Mouse (Mus musculus): ENCODE data around the gene Epb41l4b. TPM values are rescaled to one million over a fixed set of nuclear protein-coding genes. Genes with fewer than 3 reads are reported as not detected.

The Epb41l4b gene
- polyA plus RNA-seq, 1 experiment from 2014 or later = 2.9 TPM

- H3K4me3 ChIP-seq (ENCODE audit: low read depth, low read length) = no peak overlapping the region
- H3K4me1 ChIP-seq (ENCODE audit: control insufficient read depth, insufficient read depth, low read length) = no peaks in the 10 kb centered on the region
- H3K27me3 ChIP-seq (ENCODE audit: control insufficient read depth, insufficient read depth, low read length) = no peaks in the 10 kb centered on the region
- H3K9me3 ChIP-seq (ENCODE audit: control insufficient read depth, low read length) = no peaks in the 10 kb centered on the region
- H3K4me2 ChIP-seq (ENCODE audit: low read depth, severe bottlenecking) = no peak overlapping the region
- ATAC-seq (ENCODE audit: insufficient number of reproducible peaks, low FRiP score, low TSS enrichment, low read depth) (no peak), DNase-seq (ENCODE audit: low spot score) (no peak)
- H3K36me3 ChIP-seq (ENCODE audit: control insufficient read depth, insufficient read depth, low read length) = no peaks in the 10 kb centered on the region
- WGBS = 46% methylated on average over 10 of the region's 10 CpGs
- no peak overlapping the region for H3K9ac ChIP-seq (ENCODE audit: low read length)
- H3K27ac ChIP-seq (replicated peaks; ENCODE audit: low read depth, low read length) = no peak overlapping the region
Observed at GRCm38 (mm10) chr4:57162789-57163722, 19.8 kb upstream of the Epb41l4b start.

DNA sequence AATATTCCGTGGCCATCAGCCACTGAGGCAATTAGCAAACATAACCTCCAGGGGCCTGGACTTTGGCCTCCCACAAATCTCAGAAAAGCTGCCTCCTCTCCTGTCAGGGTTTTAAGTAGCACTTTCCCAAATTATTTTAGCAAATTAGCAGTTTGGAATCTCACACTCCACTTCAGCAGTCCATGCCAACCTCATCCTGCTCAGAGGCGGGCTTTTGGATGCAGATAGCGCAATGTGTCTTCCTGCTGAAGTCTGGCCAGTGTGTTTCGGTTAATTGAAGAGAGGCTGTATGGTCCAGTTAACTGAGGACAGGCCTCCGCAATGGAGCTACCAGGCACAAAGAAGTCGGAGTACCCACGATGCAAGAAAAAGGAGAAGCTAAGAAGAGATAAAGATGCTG, 17.3 kb upstream of the Epb41l4b start:
- Histone ChIP-seq H3K27ac (replicated peaks; ENCODE audit: low read depth, low read length) (no peak overlapping the region), H3K27me3 (ENCODE audit: control insufficient read depth, insufficient read depth, low read length) (no peaks in the 10 kb centered on the region), H3K4me1 (ENCODE audit: control insufficient read depth, insufficient read depth, low read length) (no peaks in the 10 kb centered on the region), H3K9me3 (ENCODE audit: control insufficient read depth, low read length) (no peaks in the 10 kb centered on the region), H3K4me2 (ENCODE audit: low read depth, severe bottlenecking) (no peak overlapping the region), H3K36me3 (ENCODE audit: control insufficient read depth, insufficient read depth, low read length) (no peaks in the 10 kb centered on the region), H3K4me3 (ENCODE audit: low read depth, low read length) (no peak overlapping the region), H3K9ac (ENCODE audit: low read length) (no peak overlapping the region)
- no peak for DNase-seq (ENCODE audit: low spot score)
- 80% methylated on average over 7 of the region's 7 CpGs for WGBS
- ATAC-seq (ENCODE audit: insufficient number of reproducible peaks, low FRiP score, low TSS enrichment, low read depth) = no peak

DNA sequence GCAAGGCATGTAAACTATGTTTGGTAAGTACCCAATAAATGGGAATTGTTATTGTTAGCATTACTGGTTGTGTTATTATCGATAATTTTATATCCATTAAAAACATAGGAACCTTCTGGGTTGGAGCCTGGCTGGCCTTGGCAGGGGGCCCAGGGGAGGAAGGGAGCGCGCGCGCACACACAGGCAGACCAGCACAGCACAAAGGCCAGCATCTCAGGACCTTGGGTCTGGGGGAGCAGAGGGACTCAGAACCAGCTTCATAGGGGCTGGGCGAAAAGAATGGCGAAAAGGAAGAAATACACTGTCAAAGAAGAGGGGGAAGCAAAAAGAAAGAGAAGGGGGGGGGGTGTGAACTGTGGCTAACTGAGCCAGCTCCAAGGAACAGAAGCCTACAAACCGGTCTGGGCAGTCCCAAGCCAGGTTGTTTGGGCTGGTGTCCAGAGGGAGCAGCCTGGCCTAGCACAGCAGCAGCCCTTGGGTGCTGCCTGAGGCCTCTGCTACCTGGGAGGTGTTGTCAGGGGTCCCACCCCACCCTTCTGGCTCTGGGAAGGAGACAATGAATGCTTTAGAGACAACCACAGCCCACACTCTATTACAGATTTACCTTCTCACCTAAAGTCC, 13.4 kb upstream of the Epb41l4b start:
- WGBS = 83% methylated on average over 8 of the region's 8 CpGs
- Histone ChIP-seq H3K4me1 (ENCODE audit: control insufficient read depth, insufficient read depth, low read length) (peaks cover 19% of the 10 kb centered on the region), H3K4me2 (ENCODE audit: low read depth, severe bottlenecking) (no peak overlapping the region), H3K4me3 (ENCODE audit: low read depth, low read length) (no peak overlapping the region), H3K9me3 (ENCODE audit: control insufficient read depth, low read length) (no peaks in the 10 kb centered on the region), H3K9ac (ENCODE audit: low read length) (no peak overlapping the region), H3K36me3 (ENCODE audit: control insufficient read depth, insufficient read depth, low read length) (no peaks in the 10 kb centered on the region), H3K27ac (replicated peaks; ENCODE audit: low read depth, low read length) (no peak overlapping the region), H3K27me3 (ENCODE audit: control insufficient read depth, insufficient read depth, low read length) (no peaks in the 10 kb centered on the region)
- ATAC-seq (ENCODE audit: insufficient number of reproducible peaks, low FRiP score, low TSS enrichment, low read depth) = no peak
- no peak for DNase-seq (ENCODE audit: low spot score)

GRCm38 (mm10) chr4:57153838-57154237, 10.6 kb upstream of the Epb41l4b start:
- no peak overlapping the region for H3K27ac ChIP-seq (replicated peaks; ENCODE audit: low read depth, low read length)
- DNase-seq (ENCODE audit: low spot score) = peak; percentile 35
- H3K4me3 ChIP-seq (ENCODE audit: low read depth, low read length) = no peak overlapping the region
- peak overlapping the region; percentile 10; the same call in 1 of the 2 replicates for H3K4me2 ChIP-seq (ENCODE audit: low read depth, severe bottlenecking)
- WGBS = 36% methylated on average over 8 of the region's 8 CpGs
- H3K9me3 ChIP-seq (ENCODE audit: control insufficient read depth, low read length) = no peaks in the 10 kb centered on the region
- H3K36me3 ChIP-seq (ENCODE audit: control insufficient read depth, insufficient read depth, low read length) = no peaks in the 10 kb centered on the region
- peak overlapping the region; percentile 22; the same call in 1 of the 2 replicates for H3K9ac ChIP-seq (ENCODE audit: low read length)
- peaks cover 19% of the 10 kb centered on the region for H3K4me1 ChIP-seq (ENCODE audit: control insufficient read depth, insufficient read depth, low read length)
- H3K27me3 ChIP-seq (ENCODE audit: control insufficient read depth, insufficient read depth, low read length) = no peaks in the 10 kb centered on the region
- no peak for ATAC-seq (ENCODE audit: insufficient number of reproducible peaks, low FRiP score, low TSS enrichment, low read depth)

DNA sequence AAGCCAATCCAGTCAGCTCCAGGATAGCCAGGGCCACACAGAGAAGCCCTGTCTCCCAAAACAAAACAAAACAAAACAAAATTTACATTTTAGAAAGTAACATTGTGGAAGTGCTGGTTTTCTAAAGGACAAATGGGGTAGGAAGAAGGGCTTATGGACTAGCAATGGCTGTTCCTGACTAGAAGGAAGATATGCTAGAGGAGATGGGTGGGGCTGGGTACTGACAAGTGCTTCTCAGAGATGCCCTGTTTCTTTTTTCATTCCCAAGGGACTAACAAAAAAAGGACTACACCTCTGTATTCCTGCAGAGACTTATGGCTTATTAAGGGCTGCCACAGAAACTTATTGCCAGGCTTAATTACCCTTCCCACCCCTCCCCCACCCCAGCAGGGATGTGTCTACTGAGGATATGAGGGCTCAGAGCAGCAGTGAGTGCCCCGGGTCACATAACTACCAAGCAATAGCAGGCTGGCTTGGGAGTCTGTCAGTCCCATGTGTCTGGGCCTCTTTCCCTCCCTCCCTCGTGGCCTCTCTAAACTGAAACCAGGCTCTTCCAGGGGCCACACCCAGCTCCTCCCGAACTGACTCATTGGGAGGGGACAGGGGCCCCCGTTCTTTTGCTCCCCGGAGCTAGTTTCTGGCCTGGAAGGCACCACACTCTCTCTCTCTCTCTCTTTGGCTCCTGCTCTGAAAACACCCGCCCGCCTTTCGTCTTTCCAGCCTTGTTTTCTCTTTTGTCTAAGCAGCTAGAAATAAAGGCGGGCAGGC, 10.0 kb upstream of the Epb41l4b start:
- Histone ChIP-seq H3K4me2 (ENCODE audit: low read depth, severe bottlenecking) (peak overlapping the region; percentile 20; the same call in 1 of the 2 replicates), H3K27ac (replicated peaks; ENCODE audit: low read depth, low read length) (0 out of 2 replicates have a peak overlapping the region, but pooled peaks have one; percentile 36), H3K27me3 (ENCODE audit: control insufficient read depth, insufficient read depth, low read length) (no peaks in the 10 kb centered on the region), H3K9ac (ENCODE audit: low read length) (peak overlapping the region; percentile 40; the same call in 1 of the 2 replicates), H3K4me1 (ENCODE audit: control insufficient read depth, insufficient read depth, low read length) (peaks cover 19% of the 10 kb centered on the region), H3K4me3 (ENCODE audit: low read depth, low read length) (no peak overlapping the region), H3K36me3 (ENCODE audit: control insufficient read depth, insufficient read depth, low read length) (no peaks in the 10 kb centered on the region), H3K9me3 (ENCODE audit: control insufficient read depth, low read length) (no peaks in the 10 kb centered on the region)
- WGBS = 8% methylated on average over 9 of the region's 9 CpGs
- DNase-seq (ENCODE audit: low spot score) = peak; percentile 58
- ATAC-seq (ENCODE audit: insufficient number of reproducible peaks, low FRiP score, low TSS enrichment, low read depth) = no peak

- no peak for DNase-seq (ENCODE audit: low spot score)
- H3K4me1 ChIP-seq (ENCODE audit: control insufficient read depth, insufficient read depth, low read length) = peaks cover 8% of the 10 kb centered on the region
- H3K27ac ChIP-seq (replicated peaks; ENCODE audit: low read depth, low read length) = no peak overlapping the region
- no peaks in the 10 kb centered on the region for H3K36me3 ChIP-seq (ENCODE audit: control insufficient read depth, insufficient read depth, low read length)
- no peaks in the 10 kb centered on the region for H3K27me3 ChIP-seq (ENCODE audit: control insufficient read depth, insufficient read depth, low read length)
- H3K9ac ChIP-seq (ENCODE audit: low read length) = no peak overlapping the region
- no peak overlapping the region for H3K4me2 ChIP-seq (ENCODE audit: low read depth, severe bottlenecking)
- H3K4me3 ChIP-seq (ENCODE audit: low read depth, low read length) = no peak overlapping the region
- no peaks in the 10 kb centered on the region for H3K9me3 ChIP-seq (ENCODE audit: control insufficient read depth, low read length)
- WGBS = 71% methylated on average over 3 of the region's 3 CpGs
- no peak for ATAC-seq (ENCODE audit: insufficient number of reproducible peaks, low FRiP score, low TSS enrichment, low read depth)
Observed at GRCm38 (mm10) chr4:57148182-57148581, 4.9 kb upstream of the Epb41l4b start.

DNA sequence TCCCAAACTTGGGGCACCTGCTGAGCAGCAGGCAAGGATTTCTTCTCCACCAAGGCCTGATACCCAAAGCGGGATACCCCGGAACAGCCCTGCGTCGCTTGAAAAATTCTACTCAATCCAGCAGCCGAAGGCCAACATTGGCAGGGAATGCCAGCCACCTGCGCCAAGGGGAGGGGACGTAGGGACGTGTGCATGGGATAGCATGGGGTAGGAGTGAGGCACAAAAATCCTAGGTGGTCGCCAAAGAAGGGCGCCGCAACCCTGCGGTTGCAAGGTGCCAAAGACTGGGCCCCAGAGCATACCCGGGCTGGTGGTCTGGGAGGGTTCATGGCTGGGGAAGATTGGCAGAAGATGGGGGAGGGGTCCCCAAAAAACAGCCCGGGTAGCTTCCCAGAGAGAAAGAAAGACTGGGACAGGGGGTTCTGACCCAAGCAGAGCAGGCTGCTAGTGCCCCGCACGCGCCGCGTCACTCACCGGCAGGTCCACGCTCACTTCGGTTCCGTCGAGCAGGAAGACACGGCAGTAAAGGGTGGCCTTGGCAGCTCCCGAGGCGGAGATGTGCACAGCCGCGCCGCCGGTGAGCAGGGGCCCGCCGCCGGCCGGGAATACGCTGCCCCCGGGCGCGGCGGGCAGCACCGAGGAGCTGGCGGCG, 737 bp downstream of the Epb41l4b start:
- Histone ChIP-seq H3K4me3 (ENCODE audit: low read depth, low read length) (peak overlapping the region; percentile 53), H3K27ac (replicated peaks; ENCODE audit: low read depth, low read length) (no peak overlapping the region), H3K4me2 (ENCODE audit: low read depth, severe bottlenecking) (peak overlapping the region; percentile 92), H3K9me3 (ENCODE audit: control insufficient read depth, low read length) (no peaks in the 10 kb centered on the region), H3K27me3 (ENCODE audit: control insufficient read depth, insufficient read depth, low read length) (peaks cover 12% of the 10 kb centered on the region), H3K36me3 (ENCODE audit: control insufficient read depth, insufficient read depth, low read length) (no peaks in the 10 kb centered on the region), H3K4me1 (ENCODE audit: control insufficient read depth, insufficient read depth, low read length) (peaks cover 26% of the 10 kb centered on the region), H3K9ac (ENCODE audit: low read length) (peak overlapping the region; percentile 72)
- DNase-seq (ENCODE audit: low spot score) (peak; percentile 51), ATAC-seq (ENCODE audit: insufficient number of reproducible peaks, low FRiP score, low TSS enrichment, low read depth) (peak; percentile 44; the same call in 1 of the 2 replicates)
- 2% methylated on average over 30 of the region's 43 CpGs for WGBS

Data from limb, embryonic 11.5 days (tissue).